Mouse (Mus musculus): Measurements from ENCODE around the gene Gm7298. TPM values are rescaled to one million over a fixed set of nuclear protein-coding genes. Genes with fewer than 3 reads are reported as not detected.
"Not testable (repeated sequence)": the region's sequence is repeated elsewhere in the genome, so short reads cannot be mapped to it uniquely, and the experiment has no call there.

Gene Gm7298
- not detected in 2 replicates for polyA plus RNA-seq (2014; fragmentation: Nextera tagmentation; extraction: Ambion mirVana)

DNA sequence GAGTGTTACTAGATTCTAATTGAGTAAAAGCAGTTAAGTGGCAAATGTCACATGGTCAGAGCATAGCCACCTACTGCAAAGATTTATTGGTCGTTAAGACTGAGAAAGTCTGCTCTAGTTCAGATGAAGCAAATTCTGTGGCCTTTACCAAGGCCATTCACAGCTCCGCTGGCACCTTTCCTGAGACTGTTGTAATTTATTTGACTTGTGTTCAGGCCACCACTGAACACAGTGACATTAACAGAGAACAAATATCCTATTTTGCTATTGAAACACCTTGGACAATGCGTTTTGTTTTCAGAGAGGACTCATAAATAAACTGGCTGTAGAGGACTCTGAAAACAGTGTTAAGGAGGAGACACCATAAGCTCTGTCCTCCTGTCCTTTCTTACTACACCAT, at the start of gene Gm7298:
Gene Gm7298, plus strand, starts transcription at position 301 of the 400 bp plus-strand sequence.
- Histone ChIP-seq H3K36me3 (ENCODE audit: control insufficient read depth, insufficient read depth, low read length) (no peaks in the 10 kb centered on the region), H3K4me2 (replicated peaks; ENCODE audit: low read depth, low read length) (no peak within 1 kb of the TSS), H3K27me3 (ENCODE audit: control insufficient read depth, insufficient read depth, low read length) (no peaks in the 10 kb centered on the region), H3K9me3 (ENCODE audit: control insufficient read depth, low read length) (no peaks in the 10 kb centered on the region), H3K4me3 (ENCODE audit: low read depth, low read length) (no peak within 1 kb of the TSS), H3K27ac (ENCODE audit: low read depth, low read length) (no peak within 1 kb of the TSS), H3K4me1 (replicated peaks; ENCODE audit: control insufficient read depth, insufficient read depth, low read length) (no peaks in the 10 kb centered on the region), H3K9ac (ENCODE audit: low read depth, low read length) (no peak within 1 kb of the TSS)
- DNase-seq (ENCODE audit: low spot score) (no peak), ATAC-seq (ENCODE audit: low FRiP score) (no peak)
- 76% methylated on average over 3 of the region's 3 CpGs for WGBS

DNA sequence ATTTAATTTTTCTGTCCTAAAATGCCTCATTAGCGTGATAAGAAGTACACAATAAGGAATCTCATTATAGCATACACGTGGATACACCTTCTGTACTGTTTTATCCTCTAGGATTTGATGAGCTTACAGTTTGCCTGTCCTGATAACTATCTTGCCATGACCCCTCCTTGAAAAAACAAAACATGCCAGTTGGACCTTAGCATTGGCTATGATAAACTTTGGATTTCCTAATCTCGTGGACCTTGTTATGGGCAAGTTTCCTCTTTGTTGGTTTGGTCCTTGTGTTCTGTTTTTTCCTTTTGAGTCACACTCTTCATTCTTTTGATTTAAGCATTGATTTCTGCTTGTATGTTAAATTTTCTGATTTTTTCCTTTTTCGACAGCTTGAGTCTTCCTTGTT, 95.3 kb downstream of the Gm7298 start:
- WGBS = 79% methylated on average over 4 of the region's 4 CpGs
- H3K9ac ChIP-seq (ENCODE audit: low read depth, low read length) = no peak overlapping the region
- H3K9me3 ChIP-seq (ENCODE audit: control insufficient read depth, low read length) = no peaks in the 10 kb centered on the region
- no peak for ATAC-seq (ENCODE audit: low FRiP score)
- no peak for DNase-seq (ENCODE audit: low spot score)
- H3K4me1 ChIP-seq (replicated peaks; ENCODE audit: control insufficient read depth, insufficient read depth, low read length) = no peaks in the 10 kb centered on the region
- H3K36me3 ChIP-seq (ENCODE audit: control insufficient read depth, insufficient read depth, low read length) = no peaks in the 10 kb centered on the region
- no peak overlapping the region for H3K27ac ChIP-seq (ENCODE audit: low read depth, low read length)
- no peaks in the 10 kb centered on the region for H3K27me3 ChIP-seq (ENCODE audit: control insufficient read depth, insufficient read depth, low read length)
- no peak overlapping the region for H3K4me2 ChIP-seq (replicated peaks; ENCODE audit: low read depth, low read length)
- H3K4me3 ChIP-seq (ENCODE audit: low read depth, low read length) = no peak overlapping the region

DNA sequence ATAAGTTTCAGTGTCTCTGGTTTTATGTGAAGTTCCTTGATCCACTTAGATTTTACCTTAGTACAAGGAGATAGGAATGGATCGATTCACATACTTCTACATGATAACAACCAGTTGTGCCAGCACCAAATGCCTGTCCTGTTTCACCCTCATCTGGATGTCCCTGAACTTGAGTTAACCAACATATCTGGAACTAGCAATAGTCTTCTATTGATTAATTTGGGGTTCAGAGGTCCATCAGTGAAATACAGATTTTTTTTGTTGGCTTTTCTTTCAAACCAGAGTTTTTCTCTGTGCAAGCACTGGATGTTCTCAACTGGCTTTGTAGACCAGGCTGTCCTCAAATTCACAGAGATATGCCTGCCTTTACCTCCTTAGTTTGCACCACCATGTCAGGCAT, 103.6 kb downstream of the Gm7298 start:
- Histone ChIP-seq H3K4me3 (ENCODE audit: low read depth, low read length) (no peak overlapping the region), H3K4me1 (replicated peaks; ENCODE audit: control insufficient read depth, insufficient read depth, low read length) (no peaks in the 10 kb centered on the region), H3K27me3 (ENCODE audit: control insufficient read depth, insufficient read depth, low read length) (no peaks in the 10 kb centered on the region), H3K9me3 (ENCODE audit: control insufficient read depth, low read length) (no peaks in the 10 kb centered on the region), H3K4me2 (replicated peaks; ENCODE audit: low read depth, low read length) (no peak overlapping the region), H3K27ac (ENCODE audit: low read depth, low read length) (no peak overlapping the region), H3K36me3 (ENCODE audit: control insufficient read depth, insufficient read depth, low read length) (no peaks in the 10 kb centered on the region), H3K9ac (ENCODE audit: low read depth, low read length) (no peak overlapping the region)
- WGBS = 92% methylated on average over 1 of the region's 1 CpGs
- DNase-seq (ENCODE audit: low spot score) = no peak
- ATAC-seq (ENCODE audit: low FRiP score) = no peak

DNA sequence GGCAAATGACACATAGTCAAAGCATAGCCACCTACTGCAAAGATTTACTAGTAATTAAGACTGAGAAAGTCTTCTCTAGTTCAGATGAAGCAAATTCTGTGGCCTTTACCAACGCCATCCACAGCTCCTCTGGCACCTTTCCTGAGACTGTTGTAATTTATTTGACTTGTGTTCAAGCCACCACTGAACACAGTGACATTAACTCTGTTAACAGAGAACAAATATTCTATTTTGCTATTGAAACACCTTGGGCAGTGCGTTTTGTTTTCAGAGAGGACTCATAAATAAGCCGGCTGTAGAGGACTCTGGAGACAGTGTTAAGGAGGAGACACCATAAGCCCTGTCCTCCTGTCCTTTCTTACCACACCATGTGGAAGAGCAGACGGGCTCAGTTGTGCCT, 105.5 kb downstream of the Gm7298 start, which contains the start of gene Mug1:
Gene Mug1, plus strand, starts transcription at position 271 of the 400 bp plus-strand sequence.
- H3K36me3 ChIP-seq (ENCODE audit: control insufficient read depth, insufficient read depth, low read length); ATAC-seq (ENCODE audit: low FRiP score): not testable (repeated sequence)

More for the DNA sequence above, 105.5 kb downstream of the Gm7298 start, which contains the start of gene Mug1:
- H3K4me2 ChIP-seq (replicated peaks; ENCODE audit: low read depth, low read length); H3K4me1 ChIP-seq (replicated peaks; ENCODE audit: control insufficient read depth, insufficient read depth, low read length); H3K9me3 ChIP-seq (ENCODE audit: control insufficient read depth, low read length); H3K27ac ChIP-seq (ENCODE audit: low read depth, low read length); H3K4me3 ChIP-seq (ENCODE audit: low read depth, low read length); DNase-seq (ENCODE audit: low spot score); H3K27me3 ChIP-seq (ENCODE audit: control insufficient read depth, insufficient read depth, low read length); H3K9ac ChIP-seq (ENCODE audit: low read depth, low read length): not testable (repeated sequence)
- 81% methylated on average over 4 of the region's 4 CpGs for WGBS

Other genes with a start within 250 kb of the Gm7298 start
- gene A2m, start 97.6 kb upstream of the Gm7298 start, polyA plus RNA-seq (2014; fragmentation: Nextera tagmentation; extraction: Ambion mirVana) = 2.9 and 4.0 TPM in 2 replicates
- gene Mug1, start 105.6 kb downstream of the Gm7298 start, polyA plus RNA-seq (2014; fragmentation: Nextera tagmentation; extraction: Ambion mirVana) = 0.06 TPM in 1 of 2 replicates, not detected in the other